Mouse (Mus musculus) neural tube, embryonic 12.5 days (tissue): ENCODE measurements around the gene Ankar. TPM values are rescaled to one million over a fixed set of nuclear protein-coding genes. Genes with fewer than 3 reads are reported as not detected.

ENCODE experiments used
- ATAC-seq: fragments of 200-750 bp; cut with Nextera tagmentation; 2 replicates; pipeline ENCODE4 v1.8.0; 2017; ENCODE audit warnings: low read depth, mild to moderate bottlenecking, moderate TSS enrichment, moderate library complexity; ENCODE audit not compliant: low FRiP score
- H3K27ac ChIP-seq: fragments of 300-500 bp; sonication (generic); 2 replicates; pipeline ENCODE4 v1.5.1; 2016
- H3K27me3 ChIP-seq: fragments of 300-500 bp; sonication (generic); replicated peaks from 2 replicates; pipeline ENCODE4 v1.6.1; 2016; ENCODE audit warnings: mild to moderate bottlenecking
- H3K36me3 ChIP-seq: fragments of 300-500 bp; sonication (generic); 2 replicates; pipeline ENCODE4 v1.6.1; 2016; ENCODE audit warnings: mild to moderate bottlenecking
- H3K4me1 ChIP-seq: fragments of 300-500 bp; sonication (generic); 2 replicates; pipeline ENCODE4 v1.6.1; 2016
- H3K4me2 ChIP-seq: fragments of 300-500 bp; sonication (generic); replicated peaks from 2 replicates; pipeline ENCODE4 v1.6.1; 2016; ENCODE audit warnings: mild to moderate bottlenecking
- H3K4me3 ChIP-seq: fragments of 300-500 bp; sonication (generic); 2 replicates; pipeline ENCODE4 v1.5.1; 2016
- H3K9ac ChIP-seq: fragments of 300-500 bp; sonication (generic); 2 replicates; pipeline ENCODE4 v1.6.1; 2016; ENCODE audit warnings: mild to moderate bottlenecking
- H3K9me3 ChIP-seq: fragments of 300-500 bp; sonication (generic); 2 replicates; pipeline ENCODE4 v1.6.1; 2016; ENCODE audit warnings: mild to moderate bottlenecking
- WGBS: fragments of 180-500 bp; shearing (Covaris S2); methylation state at CpG from one replicate; pipeline ENCODE4 v1.1.7; 2016; 5-methylcytosine and 5-hydroxymethylcytosine counted together
- polyA plus RNA-seq: library from polyadenylated mRNA; unstranded; fragments of >200 nt; fragmentation: Nextera tagmentation; extraction: Ambion mirVana; gene quantifications from 2 replicates; pipeline ENCODE4 v1.2.1, GENCODE M21; 2016

Gene Ankar
- polyA plus RNA-seq, 1 experiment from 2014 or later, result not detected

- Histone ChIP-seq H3K27me3 (no peaks in the 10 kb centered on the region), H3K9me3 (no peaks in the 10 kb centered on the region), H3K27ac (no peak overlapping the region), H3K4me2 (no peak overlapping the region), H3K4me1 (peaks cover 10% of the 10 kb centered on the region), H3K36me3 (peaks cover 6% of the 10 kb centered on the region; the same call in 1 of the 2 replicates), H3K4me3 (no peak overlapping the region), H3K9ac (no peak overlapping the region)
- 44% methylated on average over 8 of the region's 8 CpGs for WGBS
- no peak for ATAC-seq
Measured at GRCm38 (mm10) chr1:72722646-72723045, 22.3 kb upstream of the Ankar start.

DNA sequence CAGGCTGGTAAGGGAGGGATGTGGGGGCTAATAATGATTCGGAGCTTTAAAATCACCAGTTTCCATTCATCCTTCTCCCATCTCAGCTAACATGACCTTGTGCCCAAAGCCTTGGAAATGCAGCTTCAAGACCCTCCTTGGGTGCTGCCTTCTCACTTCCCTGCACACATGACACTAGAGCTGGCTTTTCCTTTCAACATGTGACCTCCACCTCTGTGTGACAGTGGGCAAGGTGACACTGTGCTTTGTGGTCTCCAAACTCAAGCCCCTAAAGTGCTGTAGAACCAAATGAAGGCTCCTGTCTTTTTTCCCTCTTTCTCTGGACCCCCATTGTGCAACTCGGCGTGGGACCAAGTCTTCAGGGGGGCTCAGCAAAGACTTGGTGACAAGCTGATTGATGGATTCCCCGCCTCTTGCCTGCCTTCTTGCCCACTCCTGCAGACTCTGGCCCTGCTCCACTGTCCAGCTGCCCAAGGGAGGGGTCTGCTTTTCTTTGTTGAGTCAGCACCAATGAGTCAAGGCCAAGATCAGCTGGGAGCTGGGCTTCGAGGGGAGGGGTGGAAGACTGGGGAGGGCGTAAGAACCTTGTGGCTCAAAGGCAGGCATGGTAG is 19.8 kb upstream of the Ankar start:
- peaks cover 10% of the 10 kb centered on the region for H3K4me1 ChIP-seq
- H3K27ac ChIP-seq, result 0 out of 2 replicates have a peak overlapping the region, but pooled peaks have one; percentile 26
- no peaks in the 10 kb centered on the region for H3K9me3 ChIP-seq
- H3K4me2 ChIP-seq, result no peak overlapping the region
- H3K27me3 ChIP-seq, result no peaks in the 10 kb centered on the region
- ATAC-seq, result peak; percentile 63
- WGBS, result 14% methylated on average over 6 of the region's 6 CpGs
- H3K9ac ChIP-seq, result no peak overlapping the region
- no peak overlapping the region for H3K4me3 ChIP-seq
- peaks cover 14% of the 10 kb centered on the region for H3K36me3 ChIP-seq

GRCm38 (mm10) chr1:72718846-72719245 is 18.5 kb upstream of the Ankar start:
- Histone ChIP-seq H3K4me1 (peaks cover 10% of the 10 kb centered on the region), H3K36me3 (peaks cover 26% of the 10 kb centered on the region), H3K9ac (no peak overlapping the region), H3K27ac (no peak overlapping the region), H3K27me3 (no peaks in the 10 kb centered on the region), H3K4me3 (no peak overlapping the region), H3K4me2 (no peak overlapping the region), H3K9me3 (no peaks in the 10 kb centered on the region)
- no peak for ATAC-seq
- 26% methylated on average over 5 of the region's 5 CpGs for WGBS

GRCm38 (mm10) chr1:72717540-72717939 is 17.2 kb upstream of the Ankar start:
- Histone ChIP-seq H3K36me3 (peaks cover 38% of the 10 kb centered on the region), H3K4me1 (peaks cover 17% of the 10 kb centered on the region), H3K27me3 (no peaks in the 10 kb centered on the region), H3K4me3 (no peak overlapping the region), H3K4me2 (no peak overlapping the region), H3K9ac (no peak overlapping the region), H3K9me3 (no peaks in the 10 kb centered on the region), H3K27ac (no peak overlapping the region)
- no peak for ATAC-seq
- 90% methylated on average over 7 of the region's 7 CpGs for WGBS

DNA sequence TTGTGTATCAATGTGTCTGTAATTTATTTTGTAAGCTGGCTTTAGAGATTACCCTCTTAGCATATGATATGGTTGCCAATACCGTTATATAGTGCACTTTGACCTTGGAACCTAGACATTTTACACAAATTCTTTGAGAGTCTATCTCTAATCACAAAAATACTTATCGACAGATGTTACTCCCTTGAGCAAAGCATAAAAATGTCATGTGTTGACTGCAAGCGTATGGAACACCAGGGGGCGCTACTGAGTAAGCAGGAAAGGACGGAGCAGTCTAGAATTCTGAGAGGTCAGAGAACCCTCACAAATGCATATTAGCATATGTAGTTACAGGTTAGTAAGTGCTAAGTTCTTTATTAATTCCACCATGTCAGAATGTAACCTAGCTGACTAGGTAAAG is 16.5 kb upstream of the Ankar start:
- no peak overlapping the region for H3K4me2 ChIP-seq
- H3K9me3 ChIP-seq, result no peaks in the 10 kb centered on the region
- no peak overlapping the region for H3K9ac ChIP-seq
- no peak for ATAC-seq
- peaks cover 23% of the 10 kb centered on the region for H3K4me1 ChIP-seq
- H3K4me3 ChIP-seq, result no peak overlapping the region
- H3K36me3 ChIP-seq, result peaks cover 39% of the 10 kb centered on the region
- H3K27ac ChIP-seq, result no peak overlapping the region
- 13% methylated on average over 5 of the region's 5 CpGs for WGBS
- H3K27me3 ChIP-seq, result no peaks in the 10 kb centered on the region

GRCm38 (mm10) chr1:72716421-72716820 is 16.0 kb upstream of the Ankar start:
- Histone ChIP-seq H3K4me2 (no peak overlapping the region), H3K36me3 (peaks cover 39% of the 10 kb centered on the region), H3K9me3 (no peaks in the 10 kb centered on the region), H3K9ac (no peak overlapping the region), H3K27ac (no peak overlapping the region), H3K27me3 (no peaks in the 10 kb centered on the region), H3K4me1 (peaks cover 23% of the 10 kb centered on the region), H3K4me3 (no peak overlapping the region)
- WGBS, result 57% methylated on average over 2 of the region's 2 CpGs
- no peak for ATAC-seq

GRCm38 (mm10) chr1:72715593-72716361 is 15.4 kb upstream of the Ankar start:
- Histone ChIP-seq H3K9me3 (no peaks in the 10 kb centered on the region), H3K27ac (no peak overlapping the region), H3K27me3 (no peaks in the 10 kb centered on the region), H3K36me3 (peaks cover 39% of the 10 kb centered on the region), H3K4me3 (no peak overlapping the region), H3K4me1 (peaks cover 21% of the 10 kb centered on the region), H3K4me2 (no peak overlapping the region), H3K9ac (no peak overlapping the region)
- ATAC-seq, result no peak
- 82% methylated on average over 3 of the region's 3 CpGs for WGBS

- peaks cover 39% of the 10 kb centered on the region for H3K36me3 ChIP-seq
- no peaks in the 10 kb centered on the region for H3K9me3 ChIP-seq
- no peaks in the 10 kb centered on the region for H3K27me3 ChIP-seq
- H3K4me3 ChIP-seq, result no peak overlapping the region
- no peak for ATAC-seq
- no peak overlapping the region for H3K27ac ChIP-seq
- no peak overlapping the region for H3K9ac ChIP-seq
- WGBS, result 89% methylated on average over 1 of the region's 1 CpGs
- H3K4me1 ChIP-seq, result peaks cover 14% of the 10 kb centered on the region
- no peak overlapping the region for H3K4me2 ChIP-seq
Measured at GRCm38 (mm10) chr1:72715065-72715464, 14.7 kb upstream of the Ankar start.

DNA sequence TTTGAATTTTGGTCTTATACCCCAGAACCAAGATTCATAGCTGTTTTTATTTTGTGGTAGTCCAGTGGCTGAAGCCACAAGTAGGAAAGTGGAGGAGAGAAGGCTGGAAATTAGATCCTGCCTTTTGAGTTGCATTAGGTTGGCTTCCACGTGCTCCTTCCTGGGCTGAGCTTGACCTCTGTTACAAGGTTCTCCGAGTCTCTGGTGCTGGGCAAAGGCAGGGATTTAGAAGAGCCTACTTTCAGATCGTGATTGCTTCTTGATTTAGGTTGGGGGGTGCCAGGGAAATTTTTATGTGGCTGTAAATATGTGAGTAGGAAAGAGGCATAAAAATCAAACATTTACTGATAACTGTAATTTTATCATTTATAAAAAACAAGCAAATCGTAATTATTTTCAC is 14.2 kb upstream of the Ankar start:
- Histone ChIP-seq H3K9me3 (no peaks in the 10 kb centered on the region), H3K36me3 (peaks cover 39% of the 10 kb centered on the region), H3K4me3 (no peak overlapping the region), H3K9ac (no peak overlapping the region), H3K4me1 (peaks cover 14% of the 10 kb centered on the region), H3K27me3 (no peaks in the 10 kb centered on the region), H3K27ac (no peak overlapping the region), H3K4me2 (no peak overlapping the region)
- WGBS, result 81% methylated on average over 4 of the region's 4 CpGs
- no peak for ATAC-seq

GRCm38 (mm10) chr1:72711684-72712083 is 11.3 kb upstream of the Ankar start:
- peak overlapping the region; percentile 80 for H3K4me2 ChIP-seq
- no peak for ATAC-seq

DNA sequence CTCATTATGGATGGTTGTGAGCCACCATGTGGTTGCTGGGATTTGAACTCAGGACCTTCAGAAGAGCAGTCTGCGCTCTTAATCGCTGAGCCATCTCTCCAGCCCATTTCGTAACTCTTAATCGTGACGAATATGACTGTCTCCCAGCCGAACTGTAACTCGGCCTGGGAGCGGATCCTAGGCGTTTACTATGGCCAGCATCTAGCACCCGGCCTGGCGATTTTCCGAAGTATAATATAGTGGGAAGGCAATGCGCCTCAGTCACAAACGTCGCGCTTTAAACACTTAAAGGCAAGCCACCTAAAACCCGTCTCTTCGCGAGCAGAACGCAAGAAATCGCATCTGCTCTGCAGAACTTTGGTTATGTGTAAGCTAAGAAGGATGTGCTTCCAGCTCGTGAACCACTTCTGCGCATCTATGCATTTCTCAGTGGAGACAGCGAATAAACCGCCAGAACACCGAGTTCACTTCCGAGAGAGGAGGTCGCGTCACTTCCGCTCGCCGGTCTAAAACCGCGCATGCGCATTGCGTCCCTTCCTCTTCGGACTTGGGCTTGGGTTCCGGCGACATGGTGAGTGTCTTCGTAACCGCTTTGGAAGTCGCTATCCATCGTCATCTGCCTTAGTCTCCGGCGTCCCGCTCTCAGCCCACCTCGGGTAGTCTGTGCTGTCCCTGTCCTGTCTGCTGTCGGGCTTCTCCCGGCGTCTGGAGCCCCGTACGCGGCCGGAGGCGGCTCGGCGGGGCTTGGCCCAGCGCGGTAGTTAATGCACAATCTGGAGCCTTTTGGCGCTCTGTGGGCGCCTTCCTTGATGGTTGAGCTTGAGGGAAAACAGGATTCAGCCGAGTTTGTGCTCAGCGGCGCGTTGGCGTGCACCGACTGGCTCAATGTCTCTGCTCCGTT is 10.6 kb upstream of the Ankar start, which contains the start of gene Rpl37a:
Rpl37a (plus strand) TSS at position 538 of the 901 bp plus-strand sequence.
- Histone ChIP-seq H3K9ac (peak within 1 kb of the TSS; percentile 88), H3K4me2 (peak within 1 kb of the TSS; percentile 80), H3K27me3 (no peaks in the 10 kb centered on the region), H3K4me3 (peak within 1 kb of the TSS; percentile 83), H3K4me1 (peaks cover 14% of the 10 kb centered on the region), H3K27ac (peak within 1 kb of the TSS; percentile 8; the same call in 1 of the 2 replicates), H3K9me3 (no peaks in the 10 kb centered on the region), H3K36me3 (peaks cover 32% of the 10 kb centered on the region)
- WGBS, result 3% methylated on average over 68 of the region's 68 CpGs
- peak; percentile 90 for ATAC-seq

More at GRCm38 (mm10) chr1:72711684-72712083, 11.3 kb upstream of the Ankar start:
- Histone ChIP-seq H3K27me3 (no peaks in the 10 kb centered on the region), H3K36me3 (peaks cover 33% of the 10 kb centered on the region), H3K27ac (no peak overlapping the region), H3K9ac (peak overlapping the region; percentile 88), H3K4me3 (peak overlapping the region; percentile 83), H3K4me1 (peaks cover 14% of the 10 kb centered on the region), H3K9me3 (no peaks in the 10 kb centered on the region)
- 1% methylated on average over 17 of the region's 17 CpGs for WGBS

DNA sequence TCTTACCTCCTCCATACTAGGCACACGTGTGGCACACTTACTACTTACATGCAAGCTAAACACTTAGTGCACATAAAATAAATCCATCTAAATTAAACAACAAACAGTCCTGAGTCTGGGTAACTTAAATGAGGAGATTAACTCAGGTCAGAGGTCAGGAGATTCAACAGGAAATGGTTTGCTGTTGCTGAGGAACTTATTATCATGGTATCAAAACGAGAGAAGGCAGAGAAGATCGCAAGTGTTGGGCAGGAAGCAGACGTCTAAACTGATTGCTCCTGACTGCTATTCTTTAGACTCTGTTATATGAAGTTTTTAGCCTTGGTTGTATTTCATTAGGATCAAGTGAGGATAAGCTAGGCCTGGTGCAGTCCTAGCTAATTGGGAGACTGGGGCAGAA is 7.1 kb upstream of the Ankar start:
- Histone ChIP-seq H3K4me1 (peaks cover 6% of the 10 kb centered on the region), H3K27ac (no peak overlapping the region), H3K9ac (no peak overlapping the region), H3K9me3 (no peaks in the 10 kb centered on the region), H3K4me3 (no peak overlapping the region), H3K36me3 (0 out of 2 replicates have a peak, but pooled peaks cover under 1% of the 10 kb centered on the region), H3K27me3 (no peaks in the 10 kb centered on the region), H3K4me2 (no peak overlapping the region)
- WGBS, result 73% methylated on average over 4 of the region's 4 CpGs
- ATAC-seq, result no peak
